Mouse (Mus musculus): ENCODE measurements around the gene Gm5150.
"Not testable (repeated sequence)": the region's sequence is repeated elsewhere in the genome, so short reads cannot be mapped to it uniquely, and the experiment has no call there.

The Gm5150 gene

GRCm38 (mm10) chr3:16006215-16006614 is at the start of gene Gm5150:
Gene Gm5150 (minus strand): TSS chr3:16006437.
- DNase-seq (ENCODE audit: low read depth, low spot score), result no peak

GRCm38 (mm10) chr3:16051736-16052135 is 45.5 kb upstream of the Gm5150 start:
- not testable (repeated sequence) for DNase-seq (ENCODE audit: low read depth, low spot score)

- no peak for DNase-seq (ENCODE audit: low read depth, low spot score)
Observed at GRCm38 (mm10) chr3:16047288-16047687, 41.1 kb upstream of the Gm5150 start.

GRCm38 (mm10) chr3:16043315-16043714 is 37.1 kb upstream of the Gm5150 start:
- DNase-seq (ENCODE audit: low read depth, low spot score), result no peak

GRCm38 (mm10) chr3:16024988-16025387 is 18.8 kb upstream of the Gm5150 start:
- DNase-seq (ENCODE audit: low read depth, low spot score), result peak; percentile 2

GRCm38 (mm10) chr3:16022214-16022613 is 16.0 kb upstream of the Gm5150 start:
- DNase-seq (ENCODE audit: low read depth, low spot score), result no peak

- not testable (repeated sequence) for DNase-seq (ENCODE audit: low read depth, low spot score)
Observed at GRCm38 (mm10) chr3:16014456-16014855, 8.2 kb upstream of the Gm5150 start.

GRCm38 (mm10) chr3:16007827-16008226 is 1.6 kb upstream of the Gm5150 start:
- DNase-seq (ENCODE audit: low read depth, low spot score), result no peak

- DNase-seq (ENCODE audit: low read depth, low spot score), result no peak
Observed at GRCm38 (mm10) chr3:16003890-16004633, 2.2 kb downstream of the Gm5150 start.

- not testable (repeated sequence) for DNase-seq (ENCODE audit: low read depth, low spot score)
Observed at GRCm38 (mm10) chr3:15999479-15999878, 6.8 kb downstream of the Gm5150 start.

GRCm38 (mm10) chr3:15982216-15982615 is 24.0 kb downstream of the Gm5150 start:
- DNase-seq (ENCODE audit: low read depth, low spot score), result no peak

GRCm38 (mm10) chr3:15956921-15957320 is 49.3 kb downstream of the Gm5150 start:
- DNase-seq (ENCODE audit: low read depth, low spot score), result no peak
